Mouse (Mus musculus) cerebellum, postnatal 14 days (tissue): ENCODE results near the gene Kcnc3.

ENCODE experiments used
- DNase-seq, 2 experiments: peaks; one replicate each; pipeline ENCODE4 v3.0.0; 2021; ENCODE audit warnings: mixed read lengths in 2 of 2

Kcnc3 gene

GRCm38 (mm10) chr7:44590402-44591347 lies at the start of gene Kcnc3:
Gene Kcnc3, plus strand, starts transcription at chr7:44590664.
- DNase-seq = peak; percentile 95 to 98

- no peak for DNase-seq
These were observed 47.9 kb upstream of the Kcnc3 start for GRCm38 (mm10) chr7:44542555-44542954.

GRCm38 (mm10) chr7:44543071-44543470 lies 47.4 kb upstream of the Kcnc3 start:
- DNase-seq = no peak

GRCm38 (mm10) chr7:44546274-44546673 lies 44.2 kb upstream of the Kcnc3 start:
- no peak for DNase-seq

- DNase-seq = no peak
These were observed 43.4 kb upstream of the Kcnc3 start for GRCm38 (mm10) chr7:44547041-44547440.

- DNase-seq = peak in 1 of 2 experiments; percentile 48
These were observed 42.7 kb upstream of the Kcnc3 start for GRCm38 (mm10) chr7:44547725-44548124.

- peak; percentile 99 for DNase-seq
These were observed 41.9 kb upstream of the Kcnc3 start, which contains the start of gene Pold1 for GRCm38 (mm10) chr7:44548497-44549087. Gene Pold1, minus strand, starts transcription at chr7:44548849.

- DNase-seq = peak in 1 of 2 experiments; percentile 25
These were observed 40.6 kb upstream of the Kcnc3 start for GRCm38 (mm10) chr7:44549621-44550408.

GRCm38 (mm10) chr7:44550409-44550678 lies 40.1 kb upstream of the Kcnc3 start:
- DNase-seq = no peak

GRCm38 (mm10) chr7:44551301-44551700 lies 39.2 kb upstream of the Kcnc3 start:
- DNase-seq = no peak

- peak in 1 of 2 experiments; percentile 46 for DNase-seq
These were observed 38.7 kb upstream of the Kcnc3 start for GRCm38 (mm10) chr7:44551731-44552130.

- DNase-seq = no peak
These were observed 38.1 kb upstream of the Kcnc3 start for GRCm38 (mm10) chr7:44552141-44552908.

GRCm38 (mm10) chr7:44553196-44553764 lies 37.2 kb upstream of the Kcnc3 start:
- peak; percentile 74 to 85 for DNase-seq

- peak; percentile 96 to 97 for DNase-seq
These were observed 36.6 kb upstream of the Kcnc3 start, which contains the start of gene Nr1h2 for GRCm38 (mm10) chr7:44553826-44554225. Gene Nr1h2, minus strand, starts transcription at chr7:44553951.

GRCm38 (mm10) chr7:44557629-44558028 lies 32.8 kb upstream of the Kcnc3 start:
- no peak for DNase-seq

- DNase-seq = peak; percentile 93 to 95
These were observed 29.7 kb upstream of the Kcnc3 start for GRCm38 (mm10) chr7:44560435-44561400.

- no peak for DNase-seq
These were observed 27.2 kb upstream of the Kcnc3 start for GRCm38 (mm10) chr7:44563284-44563683.

- DNase-seq = no peak
These were observed 26.0 kb upstream of the Kcnc3 start for GRCm38 (mm10) chr7:44564486-44564885.

GRCm38 (mm10) chr7:44565414-44565813 lies 25.1 kb upstream of the Kcnc3 start:
- no peak for DNase-seq

GRCm38 (mm10) chr7:44568803-44569202 lies 21.7 kb upstream of the Kcnc3 start:
- DNase-seq = no peak

- DNase-seq = no peak
These were observed 19.5 kb upstream of the Kcnc3 start for GRCm38 (mm10) chr7:44570989-44571388.
